Mouse (Mus musculus) T-cell, adult 66 days (primary cell): Measurements from ENCODE around the gene Ccl26. TPM values are rescaled to one million over a fixed set of nuclear protein-coding genes. Genes with fewer than 3 reads are reported as not detected.

Experiments used
- total RNA-seq, 2 experiments: library from RNA; stranded (reverse); gene quantifications; 3 replicates in 1 of 2; 4 replicates in 1 of 2; pipeline ENCODE4 v1.2.4; 2023

The Ccl26 gene
- not detected for total RNA-seq

GRCm38 (mm10) chr5:135563469-135563868 lies at the start of gene Ccl26:
Gene Ccl26 (minus strand): TSS chr5:135563569.

GRCm38 (mm10) chr5:135573006-135573405 lies 9.6 kb upstream of the Ccl26 start, which contains the start of gene Ccl24:
Gene Ccl24 (minus strand): TSS chr5:135573049.

GRCm38 (mm10) chr5:135544865-135545797 lies 18.2 kb downstream of the Ccl26 start, which contains the start of gene Hip1:
Gene Hip1 (minus strand): TSS chr5:135545120.

Other genes with a start within 250 kb of the Ccl26 start
- gene Fkbp6, start 213.5 kb downstream of the Ccl26 start, total RNA-seq: not detected
- gene Trim50, start 210.3 kb downstream of the Ccl26 start, total RNA-seq: not detected
- 10 to 100 TPM; 40.3 to 51.7 TPM for gene Nsun5, start 193.6 kb downstream of the Ccl26 start, total RNA-seq
- gene Pom121, start 169.0 kb downstream of the Ccl26 start, total RNA-seq: 10 to 100 TPM; 50.8 to 54.9 TPM
- 1 to 10 TPM; 4.8 to 8.6 TPM for gene Hip1, start 18.4 kb downstream of the Ccl26 start, total RNA-seq
- gene Ccl24, start 9.5 kb upstream of the Ccl26 start, total RNA-seq: under 1 TPM in 1 of 2 experiments, not detected in 1; 0.58 TPM
- 10 to 100 TPM; 26.3 to 29.5 TPM for gene Rhbdd2, start 69.0 kb upstream of the Ccl26 start, total RNA-seq
- 10 to 100 TPM; 56.4 to 62.2 TPM for gene Por, start 106.5 kb upstream of the Ccl26 start, total RNA-seq
- 10 to 100 TPM; 17.4 to 19.7 TPM for gene Tmem120a, start 180.9 kb upstream of the Ccl26 start, total RNA-seq
- under 1 TPM in 1 of 2 experiments, not detected in 1; 0.58 TPM for gene Styxl1, start 214.8 kb upstream of the Ccl26 start, total RNA-seq
- gene Mdh2, start 214.9 kb upstream of the Ccl26 start, total RNA-seq: 100 to 1,000 TPM; 185 to 193 TPM
- not detected for gene Srrm3, start 243.3 kb upstream of the Ccl26 start, total RNA-seq